Mouse (Mus musculus): ENCODE data around the gene Tacc3.

Tacc3 gene

GRCm38 (mm10) chr5:33657787-33658663, at the start of gene Tacc3, which contains the start of gene Tmem129:
Tacc3 (plus strand) TSS chr5:33658128.
Tmem129 (minus strand) TSS chr5:33658416.
- peak; percentile 97 for DNase-seq

DNA sequence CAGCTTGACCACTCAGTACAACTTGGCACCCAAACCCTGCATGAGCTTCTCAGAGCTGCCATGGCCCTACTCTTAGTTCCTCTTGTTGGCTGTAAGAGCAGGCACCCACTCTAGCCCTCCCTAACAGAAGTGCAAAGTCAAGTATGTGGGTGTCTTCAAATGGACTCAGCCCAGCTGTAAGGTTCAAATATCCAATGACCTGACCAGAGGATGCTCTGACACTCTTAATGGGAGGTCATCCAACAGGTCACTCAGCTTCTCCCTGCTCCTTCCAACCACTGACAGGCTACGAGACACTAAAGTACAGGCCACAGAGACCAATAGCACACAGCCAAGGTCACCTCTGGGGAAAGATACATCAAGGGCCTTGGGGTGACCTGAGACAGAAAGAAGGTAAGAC, 48.7 kb upstream of the Tacc3 start:
- no peak for DNase-seq

- no peak for DNase-seq
Measured at GRCm38 (mm10) chr5:33611795-33612194, 46.1 kb upstream of the Tacc3 start.

GRCm38 (mm10) chr5:33614391-33614790, 43.5 kb upstream of the Tacc3 start:
- DNase-seq, result no peak

- no peak for DNase-seq
Measured at GRCm38 (mm10) chr5:33622671-33623070, 35.3 kb upstream of the Tacc3 start.

GRCm38 (mm10) chr5:33623766-33624165, 34.2 kb upstream of the Tacc3 start:
- no peak for DNase-seq

- no peak for DNase-seq
Measured at GRCm38 (mm10) chr5:33627968-33628367, 30.0 kb upstream of the Tacc3 start.

GRCm38 (mm10) chr5:33628820-33629300, 29.1 kb upstream of the Tacc3 start:
- no peak for DNase-seq

- DNase-seq, result peak; percentile 100
Measured at GRCm38 (mm10) chr5:33629301-33629987, 28.5 kb upstream of the Tacc3 start, which contains the start of the genes Fam53a and Gm9903. Fam53a (minus strand) TSS chr5:33629635. Gm9903 (plus strand) TSS chr5:33629925.

DNA sequence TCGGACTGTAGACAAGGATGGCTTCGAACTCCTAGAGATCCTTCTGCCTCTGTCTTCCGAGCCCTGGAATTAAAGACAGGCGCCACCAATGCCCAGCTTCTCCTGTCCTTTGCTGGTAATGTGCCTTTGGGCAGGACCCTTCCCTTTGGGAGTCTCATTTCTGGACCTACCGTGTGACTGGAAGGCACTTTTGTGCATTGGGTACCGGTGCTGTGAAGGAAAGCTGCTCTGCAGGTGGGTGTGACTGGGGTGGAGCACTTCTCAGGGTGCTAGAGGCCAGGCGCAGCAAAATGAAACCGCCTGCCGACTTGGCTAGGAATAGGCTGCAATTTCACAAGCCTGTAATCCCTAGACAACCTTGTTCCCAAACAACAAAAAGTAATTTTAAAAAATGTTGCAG, 27.9 kb upstream of the Tacc3 start:
- no peak for DNase-seq

DNA sequence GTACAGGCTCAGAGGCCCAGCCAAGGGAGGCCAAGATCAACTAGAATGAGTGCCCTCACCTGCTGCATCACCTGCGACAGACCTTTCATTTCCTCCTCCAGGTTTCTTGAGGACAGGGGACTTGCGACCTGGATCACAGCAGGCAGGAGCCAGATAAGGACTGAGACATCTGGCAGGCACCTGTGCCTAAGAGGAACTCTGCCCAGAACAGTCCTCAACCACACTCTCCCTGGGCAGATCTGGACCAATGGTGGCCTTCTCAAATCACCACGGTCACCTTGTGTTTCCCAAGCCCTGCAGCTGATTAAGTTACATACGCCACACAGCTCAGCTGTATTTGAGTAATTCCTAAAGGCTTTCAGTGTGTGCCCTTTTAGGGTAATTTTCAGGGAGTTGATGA, 27.3 kb upstream of the Tacc3 start:
- DNase-seq, result no peak

DNA sequence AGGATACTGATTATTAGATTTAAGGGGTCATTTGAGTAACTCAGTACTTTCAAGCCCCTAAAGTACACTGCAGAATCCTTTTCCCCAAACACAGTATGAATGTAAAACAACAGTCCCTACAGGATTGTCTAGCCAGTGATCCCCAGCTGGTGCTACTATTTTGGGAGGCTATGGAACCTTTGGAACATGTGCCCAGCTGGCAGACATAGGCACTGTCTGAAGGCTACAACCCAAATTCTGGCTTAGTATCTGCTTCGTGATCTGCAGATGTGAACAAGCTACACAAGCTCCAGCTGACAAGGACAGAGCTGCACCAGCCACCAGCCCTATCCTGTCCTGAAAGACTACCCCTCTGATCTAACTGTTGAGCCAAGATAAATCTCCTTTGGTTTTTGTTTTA, 25.4 kb upstream of the Tacc3 start:
- DNase-seq, result no peak

DNA sequence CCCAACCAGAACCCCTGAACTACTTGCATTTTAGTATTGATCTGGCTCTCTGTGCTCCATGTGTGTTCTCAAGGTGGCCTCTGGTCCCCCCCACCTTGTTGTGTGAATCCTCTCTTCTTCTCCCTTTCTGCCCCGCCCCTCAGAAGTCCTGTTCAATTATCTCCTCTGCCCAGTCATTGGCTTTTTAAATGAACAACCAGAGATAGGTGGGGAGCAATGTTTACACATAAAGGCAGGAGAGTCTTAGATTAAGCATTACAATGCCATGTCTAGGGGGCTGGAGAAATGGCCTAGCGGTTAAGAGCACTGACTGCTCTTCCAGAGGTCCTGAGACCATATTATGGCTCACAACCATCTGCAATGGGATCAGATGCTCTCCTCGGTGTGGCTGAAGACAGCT, 22.6 kb upstream of the Tacc3 start:
- DNase-seq, result no peak

DNA sequence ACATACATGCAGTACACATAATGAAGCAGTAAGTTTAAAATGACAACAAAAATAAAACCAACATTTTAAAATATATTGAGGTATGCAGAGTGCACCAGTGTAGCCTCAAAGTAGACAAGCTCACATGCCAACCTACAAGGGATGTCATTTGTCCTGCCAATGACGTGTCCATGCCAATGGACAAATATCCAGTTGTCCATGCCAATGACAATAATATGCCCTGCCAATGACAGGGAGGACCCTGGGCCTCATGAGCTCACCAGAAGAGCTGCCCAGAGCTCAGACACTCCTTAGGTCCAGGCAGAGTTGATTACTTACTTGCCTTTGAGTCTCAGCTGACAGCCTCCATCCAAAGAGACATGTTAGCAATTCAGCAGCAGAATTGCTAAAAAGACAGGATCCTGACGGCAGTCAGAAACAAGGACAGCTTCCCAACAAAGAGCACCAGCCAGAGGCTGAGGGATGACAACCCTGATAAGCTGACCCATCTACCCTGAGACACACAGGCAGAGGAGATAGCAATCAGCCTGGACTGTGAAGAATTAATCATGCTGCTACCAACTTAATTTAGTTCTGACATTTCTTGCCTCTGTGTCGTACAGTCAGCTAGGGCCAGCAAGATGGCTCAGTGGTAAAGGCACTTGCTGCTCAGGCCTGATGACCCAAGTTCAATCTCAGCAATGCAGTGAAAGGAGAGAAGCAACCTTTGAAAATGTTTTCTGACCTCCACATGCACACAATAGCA, 20.1 kb upstream of the Tacc3 start:
- DNase-seq, result no peak

DNA sequence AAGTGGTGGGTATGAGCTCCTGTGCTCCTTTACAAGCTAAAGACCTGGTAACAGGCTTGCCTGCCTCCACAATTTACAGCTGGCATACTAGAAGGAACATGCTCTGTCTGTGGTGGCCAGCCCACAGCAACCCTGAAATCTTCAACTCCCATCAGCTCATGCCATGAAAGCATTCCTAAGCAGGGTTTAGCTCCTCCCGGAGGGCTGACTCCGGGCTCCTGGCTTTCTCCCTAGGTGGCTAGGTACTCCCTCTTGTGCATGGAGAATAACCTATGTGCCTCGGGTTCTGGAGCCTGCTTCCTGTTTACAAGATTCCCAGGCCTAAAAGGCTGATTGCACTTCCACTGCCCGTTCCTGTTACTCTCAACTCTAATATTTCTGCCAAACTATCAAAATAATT, 19.1 kb upstream of the Tacc3 start:
- no peak for DNase-seq

- DNase-seq, result no peak
Measured at GRCm38 (mm10) chr5:33640652-33641051, 17.3 kb upstream of the Tacc3 start.

DNA sequence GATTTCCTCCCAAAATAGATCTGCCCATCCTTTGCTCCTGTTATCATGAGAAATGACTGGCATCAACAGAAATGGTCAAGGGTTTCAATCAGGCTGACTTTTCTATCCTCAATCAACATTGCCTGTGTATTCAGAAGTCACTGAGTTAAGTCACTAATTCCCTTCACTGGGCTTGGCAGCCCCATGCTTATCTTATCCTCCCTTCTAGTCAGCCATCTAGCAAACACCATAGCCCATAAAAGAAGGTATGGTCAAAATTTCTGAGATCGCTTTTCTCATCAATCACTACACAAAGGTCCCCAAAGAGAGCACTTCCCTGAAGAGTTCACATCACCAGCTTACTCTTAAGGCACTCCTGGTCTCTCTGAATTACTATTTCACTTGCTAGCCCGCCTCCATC, 6.9 kb upstream of the Tacc3 start:
- DNase-seq, result no peak

DNA sequence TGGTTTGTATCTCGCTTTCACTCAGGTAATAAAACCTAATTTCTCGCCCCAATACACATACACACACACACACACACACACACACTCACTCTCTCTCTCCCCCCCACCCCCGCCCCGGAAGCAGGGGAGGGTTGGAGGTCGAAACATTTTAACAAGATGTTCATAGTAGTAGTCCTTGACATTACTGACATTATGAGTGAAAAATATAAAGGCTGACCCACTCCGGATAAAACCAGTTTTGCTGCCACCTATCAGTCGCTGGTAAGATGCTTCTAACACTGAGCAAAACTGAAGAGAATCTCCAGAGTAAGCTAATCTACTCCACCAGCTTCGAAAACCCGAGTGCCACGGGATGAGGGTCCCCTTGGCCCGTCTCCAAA, 6.4 kb upstream of the Tacc3 start:
- DNase-seq, result no peak

DNA sequence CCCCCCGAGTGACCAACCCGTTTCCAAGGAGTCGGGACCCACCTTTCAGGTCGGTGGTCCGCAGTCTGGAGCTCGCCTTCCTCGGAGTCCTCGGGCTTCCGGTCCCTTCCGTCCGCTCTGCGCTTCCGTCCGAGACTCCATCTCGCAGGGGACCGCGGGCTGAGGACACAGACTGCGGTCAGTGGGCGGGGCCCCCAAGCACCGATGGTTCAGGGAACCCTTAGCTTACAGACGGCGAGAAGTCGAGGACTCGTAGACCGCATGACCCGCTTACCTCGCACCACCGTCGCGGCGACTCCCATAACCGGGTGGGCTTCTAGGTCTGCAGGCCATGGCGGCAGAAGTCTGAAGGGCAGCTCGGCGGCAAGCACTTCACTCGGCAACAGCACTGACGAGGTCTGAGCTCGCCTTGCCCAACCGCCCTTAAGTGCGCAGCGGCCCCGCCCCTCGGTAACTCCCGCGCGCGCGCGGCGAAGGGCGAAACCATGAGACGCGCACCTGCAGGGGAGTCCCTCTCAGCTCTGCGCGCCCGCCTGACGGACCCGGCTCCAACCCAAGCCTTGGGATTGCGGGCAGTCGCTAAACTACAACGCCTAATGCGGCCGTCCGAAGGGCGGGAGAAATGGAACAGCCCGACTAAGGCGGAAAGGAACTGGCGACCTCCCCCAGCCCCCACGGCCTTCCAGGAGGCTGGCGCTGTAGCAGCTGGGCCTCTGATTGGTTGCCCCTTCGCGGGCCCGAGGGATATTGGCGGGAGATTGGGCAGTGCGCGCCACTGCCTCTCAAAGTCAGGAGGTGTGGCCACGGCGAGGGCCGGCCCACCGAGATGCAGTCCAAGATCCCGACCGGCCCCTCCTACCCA, 5.8 kb upstream of the Tacc3 start, which contains the start of gene Slbp:
TSS of gene Slbp (minus strand) at position 654 of the 862 bp plus-strand sequence.
- peak; percentile 95 for DNase-seq

GRCm38 (mm10) chr5:33652783-33653173, 5.2 kb upstream of the Tacc3 start:
- DNase-seq, result no peak

DNA sequence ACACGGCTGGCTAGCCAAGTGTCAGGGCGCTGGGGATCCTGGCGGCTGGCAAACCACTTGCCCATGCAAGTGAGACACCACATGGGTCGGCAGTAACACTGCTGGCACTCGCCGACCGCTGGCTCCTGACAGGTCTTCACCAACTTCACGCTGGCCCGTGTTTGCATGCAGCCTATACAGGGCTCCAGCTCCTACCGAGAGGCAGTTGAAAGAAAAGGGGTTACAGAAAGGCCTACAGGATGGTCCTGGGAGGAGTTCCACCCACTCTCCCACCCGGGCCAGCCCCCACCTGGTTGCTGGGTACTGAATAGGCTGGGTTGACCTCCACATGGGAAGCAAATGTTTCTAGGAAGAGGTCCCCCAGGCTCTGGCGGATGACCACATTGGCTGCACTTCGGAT, 3.5 kb upstream of the Tacc3 start:
- DNase-seq, result peak; percentile 33

DNA sequence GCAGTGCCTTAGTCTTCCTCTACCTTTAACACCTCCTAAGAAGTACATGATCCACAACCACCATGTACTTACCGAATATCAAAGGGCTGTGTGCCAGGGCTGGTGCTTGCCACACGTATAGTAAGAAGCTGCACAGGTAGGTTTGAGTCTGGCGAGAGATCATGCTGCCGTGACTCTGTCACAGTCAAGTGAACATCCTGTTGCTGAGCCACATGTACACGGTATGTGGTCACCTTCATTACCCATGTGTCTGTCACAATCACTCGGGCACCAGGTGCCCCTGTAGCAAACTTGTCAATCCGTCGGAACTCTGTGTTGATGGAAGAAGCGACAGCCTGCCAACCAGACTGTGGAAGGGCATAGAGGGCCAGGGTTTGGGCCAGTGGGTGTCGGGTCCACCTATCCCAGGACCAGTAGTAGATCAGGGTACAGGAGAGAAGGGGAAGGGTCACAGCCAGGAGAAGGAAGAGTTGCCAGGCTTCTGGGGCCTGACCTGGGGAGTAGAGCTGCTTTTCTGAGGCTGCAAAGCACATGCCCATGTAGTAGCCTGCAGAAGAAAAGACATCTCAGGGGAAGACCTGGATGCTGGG, 2.6 kb upstream of the Tacc3 start:
- no peak for DNase-seq

Measured in cerebellum, adult 11 months (tissue).